Mouse (Mus musculus) forebrain, embryonic 11.5 days (tissue): ENCODE results near the gene Pip4p1. TPM values are rescaled to one million over a fixed set of nuclear protein-coding genes. Genes with fewer than 3 reads are reported as not detected.

Experiments used
- ATAC-seq: fragments of 200-750 bp; cut with Nextera tagmentation; replicated peaks from 2 replicates; pipeline ENCODE4 v1.8.0; 2017; ENCODE audit warnings: moderate TSS enrichment; ENCODE audit not compliant: low FRiP score
- DNase-seq: peaks from one replicate; pipeline ENCODE4 v3.0.0-alpha.2; 2017; ENCODE audit warnings: low spot score
- H3K27ac ChIP-seq: fragments of 300-500 bp; sonication (generic); 2 replicates; pipeline ENCODE4 v1.5.1; 2014; ENCODE audit warnings: low read depth, low read length
- H3K27me3 ChIP-seq: fragments of 300-500 bp; sonication (generic); 2 replicates; pipeline ENCODE4 v1.6.1; 2014; ENCODE audit warnings: mild to moderate bottlenecking, low read length, mixed read lengths; ENCODE audit not compliant: control insufficient read depth, insufficient read depth
- H3K36me3 ChIP-seq: fragments of 300-500 bp; sonication (generic); 2 replicates; pipeline ENCODE4 v1.6.1; 2014; ENCODE audit warnings: mild to moderate bottlenecking, low read length, moderate library complexity, mixed read lengths; ENCODE audit not compliant: control insufficient read depth, insufficient read depth
- H3K4me1 ChIP-seq: fragments of 300-500 bp; sonication (generic); replicated peaks from 2 replicates; pipeline ENCODE4 v1.6.1; 2014; ENCODE audit warnings: low read length, mixed read lengths; ENCODE audit not compliant: control insufficient read depth, insufficient read depth
- H3K4me2 ChIP-seq: fragments of 300-500 bp; sonication (generic); 2 replicates; pipeline ENCODE4 v1.6.1; 2014; ENCODE audit warnings: low read depth, mild to moderate bottlenecking, low read length, moderate library complexity, mixed read lengths; ENCODE audit not compliant: severe bottlenecking
- H3K4me3 ChIP-seq: fragments of 300-500 bp; sonication (generic); 2 replicates; pipeline ENCODE4 v1.5.1; 2014; ENCODE audit warnings: low read depth, low read length
- H3K9ac ChIP-seq: fragments of 300-500 bp; sonication (generic); 2 replicates; pipeline ENCODE4 v1.6.1; 2014; ENCODE audit warnings: low read length
- H3K9me3 ChIP-seq: fragments of 300-500 bp; sonication (generic); 2 replicates; pipeline ENCODE4 v1.6.1; 2016; ENCODE audit warnings: low read length, mixed read lengths; ENCODE audit not compliant: control insufficient read depth
- WGBS: fragments of 180-500 bp; shearing (Covaris S2); extraction: QIAGEN DNeasy Blood & Tissue Kit; methylation state at CpG from one replicate; pipeline ENCODE4 v1.1.7; 2014; 5-methylcytosine and 5-hydroxymethylcytosine counted together
- polyA plus RNA-seq: library from polyadenylated mRNA; unstranded; fragments of >200 nt; fragmentation: Nextera tagmentation; extraction: Ambion mirVana; gene quantifications from 2 replicates; pipeline ENCODE4 v1.2.1, GENCODE M21; 2014

Gene Pip4p1
- polyA plus RNA-seq, 1 experiment from 2014 or later, result 54.4 TPM

GRCm38 (mm10) chr14:50892541-50893459, 37.9 kb downstream of the Pip4p1 start:
- H3K9me3 ChIP-seq, result no peaks in the 10 kb centered on the region
- H3K36me3 ChIP-seq, result no peaks in the 10 kb centered on the region
- no peak overlapping the region for H3K9ac ChIP-seq
- ATAC-seq (no peak), DNase-seq (no peak)
- no peak overlapping the region for H3K27ac ChIP-seq
- no peak overlapping the region for H3K4me2 ChIP-seq
- H3K4me1 ChIP-seq, result 0 out of 2 replicates have a peak, but pooled peaks cover 3% of the 10 kb centered on the region
- WGBS, result 90% methylated on average over 22 of the region's 22 CpGs
- no peak overlapping the region for H3K4me3 ChIP-seq
- no peaks in the 10 kb centered on the region; the same call in 1 of the 2 replicates for H3K27me3 ChIP-seq

GRCm38 (mm10) chr14:50892091-50892490, 38.6 kb downstream of the Pip4p1 start:
- Histone ChIP-seq H3K9ac (no peak overlapping the region), H3K27ac (no peak overlapping the region), H3K9me3 (no peaks in the 10 kb centered on the region), H3K27me3 (no peaks in the 10 kb centered on the region; the same call in 1 of the 2 replicates), H3K4me2 (no peak overlapping the region), H3K4me1 (0 out of 2 replicates have a peak, but pooled peaks cover 3% of the 10 kb centered on the region), H3K36me3 (no peaks in the 10 kb centered on the region), H3K4me3 (no peak overlapping the region)
- no peak for ATAC-seq
- 86% methylated on average over 7 of the region's 7 CpGs for WGBS
- no peak for DNase-seq

GRCm38 (mm10) chr14:50891621-50892020, 39.0 kb downstream of the Pip4p1 start:
- Histone ChIP-seq H3K9ac (no peak overlapping the region), H3K4me1 (no peaks in the 10 kb centered on the region), H3K4me2 (no peak overlapping the region), H3K27ac (no peak overlapping the region), H3K27me3 (no peaks in the 10 kb centered on the region; the same call in 1 of the 2 replicates), H3K4me3 (no peak overlapping the region), H3K9me3 (no peaks in the 10 kb centered on the region), H3K36me3 (no peaks in the 10 kb centered on the region)
- DNase-seq (no peak), ATAC-seq (no peak)
- 95% methylated on average over 8 of the region's 8 CpGs for WGBS

GRCm38 (mm10) chr14:50876236-50876950, 54.3 kb downstream of the Pip4p1 start:
- Histone ChIP-seq H3K4me3 (no peak overlapping the region), H3K36me3 (no peaks in the 10 kb centered on the region), H3K27ac (no peak overlapping the region), H3K9ac (no peak overlapping the region), H3K9me3 (no peaks in the 10 kb centered on the region), H3K4me2 (no peak overlapping the region), H3K27me3 (no peaks in the 10 kb centered on the region), H3K4me1 (no peaks in the 10 kb centered on the region)
- 86% methylated on average over 6 of the region's 6 CpGs for WGBS
- ATAC-seq, result no peak
- DNase-seq, result no peak

Other genes with a start within 250 kb of the Pip4p1 start
- not detected in 2 replicates for gene Olfr747, start 237.7 kb downstream of the Pip4p1 start, polyA plus RNA-seq
- not detected in 2 replicates for gene Olfr748, start 223.5 kb downstream of the Pip4p1 start, polyA plus RNA-seq
- gene Olfr749, start 185.8 kb downstream of the Pip4p1 start, polyA plus RNA-seq, result not detected in 2 replicates
- 101 and 109 TPM in 2 replicates for gene Ttc5, start 145.3 kb downstream of the Pip4p1 start, polyA plus RNA-seq
- not detected in 2 replicates for gene Ccnb1ip1, start 123.1 kb downstream of the Pip4p1 start, polyA plus RNA-seq
- 73.9 and 87.7 TPM in 2 replicates for gene Parp2, start 123.0 kb downstream of the Pip4p1 start, polyA plus RNA-seq
- gene Tep1, start 60.3 kb downstream of the Pip4p1 start, polyA plus RNA-seq, result 4.4 and 5.2 TPM in 2 replicates
- 0.16 and 0.21 TPM in 2 replicates for gene Klhl33, start 33.3 kb downstream of the Pip4p1 start, polyA plus RNA-seq
- 158 and 179 TPM in 2 replicates for gene Osgep, start 6.0 kb downstream of the Pip4p1 start, polyA plus RNA-seq
- gene Apex1, start 5.9 kb downstream of the Pip4p1 start, polyA plus RNA-seq, result 399 and 410 TPM in 2 replicates
- 64.9 and 69.6 TPM in 2 replicates for gene Pnp, start 226 bp upstream of the Pip4p1 start, polyA plus RNA-seq
- not detected in 2 replicates for gene Gm49342, start 13.7 kb upstream of the Pip4p1 start, polyA plus RNA-seq
- gene Pnp2, start 25.1 kb upstream of the Pip4p1 start, polyA plus RNA-seq, result 0.24 and 0.39 TPM in 2 replicates
- gene Rnase10, start 76.9 kb upstream of the Pip4p1 start, polyA plus RNA-seq, result not detected in 2 replicates
- gene Rnase9, start 111.0 kb upstream of the Pip4p1 start, polyA plus RNA-seq, result not detected in 2 replicates
- not detected in 2 replicates for gene Rnase11, start 119.3 kb upstream of the Pip4p1 start, polyA plus RNA-seq
- not detected in 2 replicates for gene Rnase12, start 126.8 kb upstream of the Pip4p1 start, polyA plus RNA-seq
- gene Olfr750, start 143.6 kb upstream of the Pip4p1 start, polyA plus RNA-seq, result 0.04 TPM in 1 of 2 replicates, not detected in the other
- gene Rnase4, start 160.2 kb upstream of the Pip4p1 start, polyA plus RNA-seq, result 10.8 and 11.4 TPM in 2 replicates
- gene Ang, start 160.3 kb upstream of the Pip4p1 start, polyA plus RNA-seq, result 1.9 and 3.0 TPM in 2 replicates
- 0.19 TPM in 1 of 2 replicates, not detected in the other for gene Eddm3b, start 183.6 kb upstream of the Pip4p1 start, polyA plus RNA-seq
- gene Rnase6, start 193.1 kb upstream of the Pip4p1 start, polyA plus RNA-seq, result not detected in 2 replicates
- gene Rnase1, start 215.9 kb upstream of the Pip4p1 start, polyA plus RNA-seq, result not detected in 2 replicates
- gene Rnase2b, start 231.4 kb upstream of the Pip4p1 start, polyA plus RNA-seq, result not detected in 2 replicates